Mouse (Mus musculus) thymus, adult 18-20 months (tissue): ENCODE measurements around the gene Rhox2g.
"Not testable (repeated sequence)": the region's sequence is repeated elsewhere in the genome, so short reads cannot be mapped to it uniquely, and the experiment has no call there.

Experiments
- DNase-seq, 2 experiments: peaks; one replicate each; pipeline ENCODE4 v3.0.0; 2022; ENCODE audit warnings: mixed read lengths in 2 of 2

Gene Rhox2g

DNA sequence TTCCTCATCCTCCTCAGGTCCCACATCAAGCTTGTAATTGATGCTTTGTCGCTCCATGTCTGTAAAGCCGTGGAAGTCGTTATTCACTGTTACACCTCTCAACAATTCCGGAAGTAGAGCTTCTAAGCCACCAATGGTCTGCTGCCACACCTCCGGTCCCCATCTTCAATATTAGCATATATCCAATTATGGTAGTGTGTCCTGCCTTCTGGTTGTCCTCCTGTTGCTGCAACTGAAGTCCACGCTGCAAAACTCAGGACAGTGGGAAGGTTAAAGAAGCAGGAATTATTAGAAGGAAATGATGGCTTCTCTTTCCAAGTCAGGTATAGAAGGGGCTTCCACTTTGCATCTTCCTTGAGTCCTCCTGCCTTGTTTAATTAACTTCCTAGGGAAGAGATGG lies at the start of gene Rhox2g:
Gene Rhox2g, minus strand, starts transcription at position 101 of the 400 bp plus-strand sequence.
- DNase-seq, result not testable (repeated sequence)

- no peak for DNase-seq
These were observed 49.0 kb upstream of the Rhox2g start for GRCm38 (mm10) chrX:37692261-37692660.

DNA sequence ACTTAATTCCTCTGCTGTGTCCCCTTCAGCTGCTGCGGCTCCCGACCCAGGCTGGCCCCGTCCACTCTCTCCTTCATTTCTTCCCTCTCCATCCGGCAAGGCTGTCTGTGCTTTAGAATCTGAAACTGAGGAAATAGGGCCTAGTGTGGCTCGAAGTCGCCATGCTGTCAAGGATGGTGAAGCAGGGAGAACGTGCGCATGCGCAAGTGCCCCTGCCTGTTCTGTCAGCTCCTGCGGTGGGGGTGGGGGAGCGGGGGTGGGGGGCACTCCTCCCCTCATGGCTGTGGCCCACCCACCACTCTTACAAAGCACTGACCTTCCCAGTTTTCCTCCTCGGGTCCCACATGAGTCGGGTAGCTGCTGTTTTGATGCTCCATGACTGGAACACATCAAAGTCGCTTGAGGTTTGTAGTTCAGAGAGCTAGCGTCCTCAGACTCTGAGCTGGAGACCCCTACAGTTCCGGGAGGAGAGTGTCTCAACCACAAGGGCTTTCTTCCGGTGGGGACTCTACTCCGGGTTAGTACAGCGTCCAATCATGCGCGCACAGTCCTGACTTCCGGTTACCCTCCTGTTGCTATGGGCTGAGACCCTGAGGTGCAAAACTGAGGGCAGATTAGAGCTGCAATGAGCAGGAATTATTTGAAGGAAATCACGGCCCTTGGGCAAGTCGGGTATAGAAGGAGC lies 39.9 kb upstream of the Rhox2g start:
- no peak for DNase-seq

DNA sequence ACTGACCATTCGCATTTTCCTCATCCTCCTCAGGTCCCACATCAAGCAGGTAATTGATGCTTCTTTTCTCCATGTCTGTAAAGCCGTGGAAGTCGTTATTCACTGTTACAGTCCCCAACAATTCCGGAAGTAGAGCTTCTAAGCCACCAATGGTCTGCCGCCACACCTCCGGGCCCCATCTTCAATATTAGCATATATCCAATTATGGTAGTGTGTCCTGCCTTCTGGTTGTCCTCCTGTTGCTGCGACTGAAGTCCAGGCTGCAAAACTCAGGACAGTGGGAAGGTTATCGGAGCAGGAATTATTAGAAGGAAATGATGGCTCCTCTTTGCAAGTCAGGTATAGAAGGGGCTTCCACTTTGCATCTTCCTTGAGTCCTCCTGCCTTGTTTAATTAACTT lies 29.9 kb upstream of the Rhox2g start, which contains the start of gene Rhox2h:
Gene Rhox2h, minus strand, starts transcription at position 101 of the 400 bp plus-strand sequence.
- DNase-seq, result not testable (repeated sequence)

DNA sequence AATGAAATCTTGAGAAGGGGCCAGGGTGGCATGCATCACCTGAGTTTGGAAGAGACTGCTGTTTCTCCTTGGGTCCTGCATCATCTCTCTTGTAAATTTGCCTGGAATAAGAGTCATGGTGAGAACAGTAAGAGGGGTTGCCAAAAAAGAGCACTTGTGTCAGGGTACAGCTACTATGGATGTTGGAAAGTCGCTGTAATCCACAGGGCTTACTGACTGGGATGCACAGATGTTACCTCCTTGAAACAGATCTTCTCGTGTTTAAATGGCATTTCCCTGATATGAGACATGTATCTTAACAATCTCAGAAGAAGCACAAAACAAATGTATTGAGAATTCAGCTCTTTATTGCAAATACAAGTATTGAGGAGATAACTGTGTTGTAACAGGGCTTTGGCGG lies 25.4 kb upstream of the Rhox2g start, which contains the start of gene Rhox3h:
Gene Rhox3h, minus strand, starts transcription at position 101 of the 400 bp plus-strand sequence.
- DNase-seq, result not testable (repeated sequence)

GRCm38 (mm10) chrX:37651227-37651626 lies 8.0 kb upstream of the Rhox2g start, which contains the start of gene Rhox4g:
Rhox4g (minus strand) TSS chrX:37651327.
- not testable (repeated sequence) for DNase-seq

- DNase-seq, result not testable (repeated sequence)
These were observed 14.8 kb downstream of the Rhox2g start, which contains the start of gene Rhox3g for GRCm38 (mm10) chrX:37628512-37628911. Rhox3g (minus strand) TSS chrX:37628612.

GRCm38 (mm10) chrX:37607604-37608003 lies 35.7 kb downstream of the Rhox2g start, which contains the start of gene Rhox4f:
Rhox4f (minus strand) TSS chrX:37607704.
- not testable (repeated sequence) for DNase-seq
